Mouse (Mus musculus) stomach, embryonic 15.5 days (tissue): Measurements from ENCODE around the gene Gzma. TPM values are rescaled to one million over a fixed set of nuclear protein-coding genes. Genes with fewer than 3 reads are reported as not detected.
A peak's percentile ranks its signal among the peaks of the same experiment; 100 is the strongest.

Experiments used
- ATAC-seq: fragments of 200-750 bp; cut with Nextera tagmentation; 2 replicates; pipeline ENCODE4 v1.8.0; 2017; ENCODE audit warnings: low read depth, moderate number of reproducible peaks, moderate TSS enrichment; ENCODE audit not compliant: insufficient read depth, low FRiP score
- H3K27ac ChIP-seq: fragments of 300-500 bp; sonication (generic); 2 replicates; pipeline ENCODE4 v1.5.1; 2015; ENCODE audit warnings: mild to moderate bottlenecking, inconsistent platforms
- H3K27me3 ChIP-seq: fragments of 300-500 bp; sonication (generic); replicated peaks from 2 replicates; pipeline ENCODE4 v1.6.1; 2015; ENCODE audit warnings: inconsistent platforms
- H3K36me3 ChIP-seq: fragments of 300-500 bp; sonication (generic); 2 replicates; pipeline ENCODE4 v1.6.1; 2015; ENCODE audit warnings: inconsistent platforms
- H3K4me1 ChIP-seq: fragments of 300-500 bp; sonication (generic); 2 replicates; pipeline ENCODE4 v1.6.1; 2015; ENCODE audit warnings: inconsistent platforms
- H3K4me2 ChIP-seq: fragments of 300-500 bp; sonication (generic); 2 replicates; pipeline ENCODE4 v1.6.1; 2015; ENCODE audit warnings: mild to moderate bottlenecking, inconsistent platforms
- H3K4me3 ChIP-seq: fragments of 300-500 bp; sonication (generic); replicated peaks from 2 replicates; pipeline ENCODE4 v1.5.1; 2015; ENCODE audit warnings: inconsistent platforms
- H3K9ac ChIP-seq: fragments of 300-500 bp; sonication (generic); 2 replicates; pipeline ENCODE4 v1.6.1; 2015; ENCODE audit warnings: inconsistent platforms
- H3K9me3 ChIP-seq: fragments of 300-500 bp; sonication (generic); 2 replicates; pipeline ENCODE4 v1.6.1; 2016; ENCODE audit warnings: inconsistent platforms
- WGBS: fragments of 180-500 bp; shearing (Covaris S2); methylation state at CpG from one replicate; pipeline ENCODE4 v1.1.7; 2015; 5-methylcytosine and 5-hydroxymethylcytosine counted together
- polyA plus RNA-seq: library from polyadenylated mRNA; unstranded; fragments of >200 nt; fragmentation: Nextera tagmentation; extraction: Ambion mirVana; gene quantifications from 2 replicates; pipeline ENCODE4 v1.2.1, GENCODE M21; 2015

Gene Gzma
- polyA plus RNA-seq, 1 experiment from 2014 or later, result 1.8 TPM

DNA sequence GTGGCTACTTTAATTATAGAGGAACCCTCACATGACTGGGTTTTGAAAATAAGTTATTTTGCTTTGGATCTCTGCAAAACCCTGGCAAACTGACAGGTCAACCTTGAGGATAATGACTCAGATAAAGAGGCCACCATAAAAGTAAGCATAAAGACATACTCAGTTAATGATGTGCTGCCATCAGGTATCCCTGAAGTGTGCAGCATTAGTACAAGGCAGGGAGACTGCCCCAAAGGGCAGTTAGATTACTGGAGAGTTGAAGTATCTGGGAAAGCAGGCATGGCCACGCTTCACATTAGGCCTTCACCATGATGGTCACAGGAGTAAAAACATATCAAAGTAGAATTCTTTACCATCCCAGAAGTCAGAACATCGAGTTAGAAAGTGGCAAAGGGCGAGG, 55.9 kb downstream of the Gzma start:
- Histone ChIP-seq H3K4me3 (peak overlapping the region; percentile 57), H3K27me3 (no peaks in the 10 kb centered on the region), H3K9ac (no peak overlapping the region), H3K4me2 (peak overlapping the region; percentile 46), H3K27ac (no peak overlapping the region), H3K36me3 (no peaks in the 10 kb centered on the region), H3K9me3 (no peaks in the 10 kb centered on the region), H3K4me1 (no peaks in the 10 kb centered on the region)
- WGBS, result 34% methylated on average over 3 of the region's 3 CpGs
- no peak for ATAC-seq

Other genes starting within 250 kb of the Gzma start
- 55.7 and 63.3 TPM in 2 replicates for gene Mtrex, start 173.6 kb downstream of the Gzma start, polyA plus RNA-seq
- gene Dhx29, start 173.5 kb downstream of the Gzma start, polyA plus RNA-seq, result 23.5 and 24.2 TPM in 2 replicates
- 0.50 and 0.67 TPM in 2 replicates for gene Ccno, start 113.2 kb downstream of the Gzma start, polyA plus RNA-seq
- gene Mcidas, start 107.1 kb downstream of the Gzma start, polyA plus RNA-seq, result 0.21 and 0.35 TPM in 2 replicates
- not detected in 2 replicates for gene Cdc20b, start 65.9 kb downstream of the Gzma start, polyA plus RNA-seq
- gene Gpx8, start 54.6 kb downstream of the Gzma start, polyA plus RNA-seq, result 137 and 143 TPM in 2 replicates
- 3.1 and 4.2 TPM in 2 replicates for gene Esm1, start 108.7 kb upstream of the Gzma start, polyA plus RNA-seq
- not detected in 2 replicates for gene Gzmk, start 124.9 kb upstream of the Gzma start, polyA plus RNA-seq
- gene BC067074, start 192.2 kb upstream of the Gzma start, polyA plus RNA-seq, result 3.5 and 5.0 TPM in 2 replicates